Mouse (Mus musculus): ENCODE measurements around the gene Itpk1. TPM values are rescaled to one million over a fixed set of nuclear protein-coding genes. Genes with fewer than 3 reads are reported as not detected.

Gene Itpk1
- polyA plus RNA-seq, 1 experiment from 2014 or later, result 10.9 TPM

DNA sequence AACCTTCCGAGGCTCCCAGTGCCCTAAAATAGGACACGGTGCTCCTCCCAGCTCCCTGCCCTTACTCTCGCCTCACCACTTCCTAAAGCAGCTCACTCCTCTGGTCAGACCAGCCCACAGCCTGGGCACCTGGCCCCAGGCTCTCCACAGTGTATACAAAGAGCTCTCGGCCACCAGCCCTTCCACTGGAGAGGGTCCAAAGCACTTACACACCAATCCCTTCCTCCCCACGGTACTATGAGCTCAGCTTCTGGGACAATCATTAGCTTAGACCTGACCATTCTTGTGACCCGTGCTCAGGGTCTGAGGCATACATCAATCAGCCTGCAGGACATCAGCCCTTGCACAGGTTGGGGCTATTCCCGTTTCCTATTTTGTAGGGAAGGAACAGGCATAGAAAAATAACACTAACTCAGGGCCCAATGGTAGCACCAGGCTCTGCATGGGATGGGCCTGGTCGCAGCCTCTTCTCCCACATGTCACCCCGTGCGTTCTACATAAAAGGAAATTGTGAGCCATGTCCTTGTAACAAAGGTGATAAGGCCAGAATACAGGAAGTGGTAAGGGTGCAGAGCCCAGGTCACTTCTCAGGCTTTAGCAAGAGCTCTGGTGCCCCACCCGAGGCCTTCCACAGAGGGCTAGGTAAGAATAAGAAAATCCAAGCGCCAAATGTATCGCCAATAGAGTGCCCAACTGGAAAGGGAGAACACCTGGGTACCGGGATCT, 56.7 kb downstream of the Itpk1 start:
- Histone ChIP-seq H3K27ac (ENCODE audit: low read length) (peak overlapping the region; percentile 68), H3K36me3 (ENCODE audit: insufficient read depth, low read length) (no peaks in the 10 kb centered on the region), H3K4me2 (replicated peaks; ENCODE audit: low read depth, low read length) (no peak overlapping the region), H3K9ac (replicated peaks; ENCODE audit: low read depth) (no peak overlapping the region), H3K9me3 (ENCODE audit: low read length) (no peaks in the 10 kb centered on the region), H3K4me3 (ENCODE audit: low read depth, low read length) (no peak overlapping the region), H3K4me1 (ENCODE audit: insufficient read depth, low read depth, low read length) (peaks cover 40% of the 10 kb centered on the region), H3K27me3 (replicated peaks; ENCODE audit: insufficient read depth, low read length) (no peaks in the 10 kb centered on the region)
- ATAC-seq (peak; percentile 86), DNase-seq (ENCODE audit: low spot score) (peak; percentile 89)
- 45% methylated on average over 14 of the region's 14 CpGs for WGBS
- TF ChIP-seq CTCF (IDR thresholded peaks at IDR 0.05) (no peak), EP300 (IDR thresholded peaks at IDR 0.05) (no peak)

GRCm38 (mm10) chr12:102646586-102647260, 58.0 kb downstream of the Itpk1 start:
- peak; percentile 30 for ATAC-seq
- H3K27me3 ChIP-seq (replicated peaks; ENCODE audit: insufficient read depth, low read length), result no peaks in the 10 kb centered on the region
- no peak overlapping the region for H3K9ac ChIP-seq (replicated peaks; ENCODE audit: low read depth)
- peak overlapping the region; percentile 75 for H3K27ac ChIP-seq (ENCODE audit: low read length)
- H3K4me3 ChIP-seq (ENCODE audit: low read depth, low read length), result no peak overlapping the region
- 56% methylated on average over 7 of the region's 7 CpGs for WGBS
- peaks cover 37% of the 10 kb centered on the region for H3K4me1 ChIP-seq (ENCODE audit: insufficient read depth, low read depth, low read length)
- H3K4me2 ChIP-seq (replicated peaks; ENCODE audit: low read depth, low read length), result no peak overlapping the region
- peak; percentile 63 for DNase-seq (ENCODE audit: low spot score)
- TF ChIP-seq EP300 (IDR thresholded peaks at IDR 0.05) (no peak), CTCF (IDR thresholded peaks at IDR 0.05) (no peak)
- no peaks in the 10 kb centered on the region for H3K36me3 ChIP-seq (ENCODE audit: insufficient read depth, low read length)
- no peaks in the 10 kb centered on the region for H3K9me3 ChIP-seq (ENCODE audit: low read length)

DNA sequence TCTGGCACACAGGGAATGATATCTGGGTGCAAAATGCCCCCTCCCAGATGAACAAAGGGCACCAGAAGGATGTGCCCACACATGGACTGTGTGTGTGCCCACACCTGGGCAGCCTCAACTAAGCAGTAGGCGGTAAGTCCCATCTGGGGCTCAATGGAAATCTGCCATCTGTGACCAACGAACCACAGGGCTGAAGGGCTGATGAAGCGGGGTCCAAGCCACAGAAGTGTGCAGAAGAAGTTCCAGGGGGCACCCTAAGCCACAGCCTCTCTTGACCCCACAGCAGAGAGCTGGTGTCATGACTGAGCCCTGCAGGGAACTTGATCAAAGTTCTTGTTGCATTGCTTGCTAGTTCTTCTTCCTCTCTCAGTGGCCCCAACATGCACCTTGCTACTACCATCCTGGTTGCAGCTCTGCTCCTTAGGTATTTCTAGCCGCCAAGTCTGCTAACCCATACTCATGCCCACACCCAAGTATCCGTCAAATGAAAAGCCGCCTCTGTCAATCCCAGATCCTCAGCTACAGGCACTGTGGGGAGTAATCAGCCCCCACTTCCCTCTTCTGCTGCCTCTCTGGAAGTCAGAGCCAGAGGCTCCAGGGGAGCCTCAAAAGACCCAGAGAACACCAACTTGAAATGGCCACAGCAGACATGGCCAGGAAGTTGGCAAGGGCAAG, 58.7 kb downstream of the Itpk1 start:
- Histone ChIP-seq H3K4me1 (ENCODE audit: insufficient read depth, low read depth, low read length) (peaks cover 37% of the 10 kb centered on the region), H3K27me3 (replicated peaks; ENCODE audit: insufficient read depth, low read length) (no peaks in the 10 kb centered on the region), H3K9ac (replicated peaks; ENCODE audit: low read depth) (no peak overlapping the region), H3K36me3 (ENCODE audit: insufficient read depth, low read length) (no peaks in the 10 kb centered on the region), H3K4me2 (replicated peaks; ENCODE audit: low read depth, low read length) (no peak overlapping the region; the same call in 1 of the 2 replicates), H3K9me3 (ENCODE audit: low read length) (no peaks in the 10 kb centered on the region), H3K27ac (ENCODE audit: low read length) (peak overlapping the region; percentile 75; the same call in 1 of the 2 replicates), H3K4me3 (ENCODE audit: low read depth, low read length) (no peak overlapping the region)
- ATAC-seq (no peak), DNase-seq (ENCODE audit: low spot score) (no peak)
- WGBS, result 83% methylated on average over 6 of the region's 6 CpGs
- TF ChIP-seq EP300 (IDR thresholded peaks at IDR 0.05) (no peak), CTCF (IDR thresholded peaks at IDR 0.05) (no peak)

DNA sequence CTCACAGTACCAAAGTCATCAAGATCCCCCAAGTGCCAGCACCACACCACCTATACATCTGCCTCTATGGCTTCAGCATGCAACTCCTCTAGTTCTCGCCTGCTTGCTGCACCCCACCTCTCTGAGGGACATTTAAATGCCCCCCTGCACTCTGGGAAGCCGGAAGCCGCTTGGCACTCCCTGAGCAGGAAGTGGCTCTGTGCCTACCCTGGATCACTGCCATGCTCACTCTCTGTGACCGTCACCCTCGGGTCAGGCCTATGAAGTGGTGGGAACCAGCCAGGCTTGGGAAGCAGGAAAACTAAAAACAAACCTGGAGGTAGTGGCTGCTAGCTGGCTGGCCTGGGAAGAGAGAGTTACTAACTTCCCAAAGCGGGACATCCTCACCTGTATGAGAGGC, 61.4 kb downstream of the Itpk1 start:
- H3K9ac ChIP-seq (replicated peaks; ENCODE audit: low read depth), result no peak overlapping the region
- no peaks in the 10 kb centered on the region for H3K9me3 ChIP-seq (ENCODE audit: low read length)
- TF ChIP-seq EP300 (IDR thresholded peaks at IDR 0.05), result no peak
- no peak for TF ChIP-seq CTCF (IDR thresholded peaks at IDR 0.05)
- H3K27me3 ChIP-seq (replicated peaks; ENCODE audit: insufficient read depth, low read length), result no peaks in the 10 kb centered on the region
- peak overlapping the region; percentile 38; the same call in 1 of the 2 replicates for H3K27ac ChIP-seq (ENCODE audit: low read length)
- H3K4me3 ChIP-seq (ENCODE audit: low read depth, low read length), result no peak overlapping the region
- 27% methylated on average over 6 of the region's 6 CpGs for WGBS
- peak; percentile 48 for DNase-seq (ENCODE audit: low spot score)
- H3K4me2 ChIP-seq (replicated peaks; ENCODE audit: low read depth, low read length), result no peak overlapping the region
- H3K4me1 ChIP-seq (ENCODE audit: insufficient read depth, low read depth, low read length), result peaks cover 36% of the 10 kb centered on the region
- H3K36me3 ChIP-seq (ENCODE audit: insufficient read depth, low read length), result no peaks in the 10 kb centered on the region
- peak; percentile 20; the same call in 1 of the 2 replicates for ATAC-seq

- Histone ChIP-seq H3K9ac (replicated peaks; ENCODE audit: low read depth) (no peak overlapping the region), H3K27me3 (replicated peaks; ENCODE audit: insufficient read depth, low read length) (no peaks in the 10 kb centered on the region), H3K9me3 (ENCODE audit: low read length) (no peaks in the 10 kb centered on the region), H3K4me1 (ENCODE audit: insufficient read depth, low read depth, low read length) (peaks cover 17% of the 10 kb centered on the region), H3K4me2 (replicated peaks; ENCODE audit: low read depth, low read length) (no peak overlapping the region), H3K27ac (ENCODE audit: low read length) (no peak overlapping the region), H3K4me3 (ENCODE audit: low read depth, low read length) (no peak overlapping the region), H3K36me3 (ENCODE audit: insufficient read depth, low read length) (no peaks in the 10 kb centered on the region)
- DNase-seq (ENCODE audit: low spot score) (no peak), ATAC-seq (no peak)
- 55% methylated on average over 9 of the region's 9 CpGs for WGBS
- no peak for TF ChIP-seq EP300 (IDR thresholded peaks at IDR 0.05)
These were observed 64.1 kb downstream of the Itpk1 start for GRCm38 (mm10) chr12:102640436-102641163.

GRCm38 (mm10) chr12:102638878-102639277, 65.9 kb downstream of the Itpk1 start:
- Histone ChIP-seq H3K27me3 (replicated peaks; ENCODE audit: insufficient read depth, low read length) (no peaks in the 10 kb centered on the region), H3K9ac (replicated peaks; ENCODE audit: low read depth) (no peak overlapping the region), H3K4me3 (ENCODE audit: low read depth, low read length) (no peak overlapping the region), H3K9me3 (ENCODE audit: low read length) (no peaks in the 10 kb centered on the region), H3K36me3 (ENCODE audit: insufficient read depth, low read length) (no peaks in the 10 kb centered on the region), H3K4me1 (ENCODE audit: insufficient read depth, low read depth, low read length) (peaks cover 12% of the 10 kb centered on the region; the same call in 1 of the 2 replicates), H3K27ac (ENCODE audit: low read length) (no peak overlapping the region), H3K4me2 (replicated peaks; ENCODE audit: low read depth, low read length) (no peak overlapping the region)
- ATAC-seq, result no peak
- no peak for DNase-seq (ENCODE audit: low spot score)
- no peak for TF ChIP-seq CTCF (IDR thresholded peaks at IDR 0.05)
- TF ChIP-seq EP300 (IDR thresholded peaks at IDR 0.05), result no peak
- 61% methylated on average over 3 of the region's 3 CpGs for WGBS
